Mouse (Mus musculus): ENCODE data around the gene Gm5105.
A peak's percentile ranks its signal among the peaks of the same experiment; 100 is the strongest.

The Gm5105 gene

DNA sequence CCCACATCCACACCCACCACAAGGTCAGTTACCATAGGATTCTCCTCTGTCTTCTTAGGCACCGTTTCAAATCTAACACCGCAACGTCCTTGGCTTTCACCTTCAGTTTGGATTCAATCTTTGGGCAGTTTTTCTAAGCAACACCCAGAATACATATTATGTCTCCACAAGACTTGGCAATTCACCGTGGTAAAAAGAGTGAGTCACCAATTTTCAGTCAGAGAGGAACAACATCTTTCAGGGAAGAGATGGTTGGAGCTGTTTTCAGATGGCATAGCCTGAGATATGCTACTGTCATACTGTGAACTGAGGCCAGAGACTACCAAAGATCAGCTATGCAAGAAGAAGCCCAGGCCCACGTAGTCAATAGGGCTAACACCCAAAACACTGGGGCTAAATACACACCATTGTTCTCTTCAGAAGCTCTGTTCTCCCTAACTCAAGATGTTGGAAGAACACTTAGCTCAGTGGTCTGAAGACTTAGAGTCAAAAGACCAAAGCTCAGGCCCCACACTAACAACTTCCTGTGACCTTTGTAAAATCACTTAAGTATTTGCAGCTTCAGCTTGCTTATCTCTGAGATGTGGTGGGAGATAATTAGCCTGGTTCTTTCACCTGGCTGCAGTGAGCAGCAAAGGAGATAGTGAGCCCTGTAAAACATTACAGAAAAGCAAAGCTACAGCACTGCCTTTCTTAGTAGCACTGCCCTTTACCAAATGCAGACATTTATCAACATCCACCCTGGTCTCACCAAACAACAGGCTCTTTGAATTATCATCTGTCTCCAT lies 39.4 kb downstream of the Gm5105 start:
- no peak for DNase-seq (ENCODE audit: extremely low read depth, low read depth)

DNA sequence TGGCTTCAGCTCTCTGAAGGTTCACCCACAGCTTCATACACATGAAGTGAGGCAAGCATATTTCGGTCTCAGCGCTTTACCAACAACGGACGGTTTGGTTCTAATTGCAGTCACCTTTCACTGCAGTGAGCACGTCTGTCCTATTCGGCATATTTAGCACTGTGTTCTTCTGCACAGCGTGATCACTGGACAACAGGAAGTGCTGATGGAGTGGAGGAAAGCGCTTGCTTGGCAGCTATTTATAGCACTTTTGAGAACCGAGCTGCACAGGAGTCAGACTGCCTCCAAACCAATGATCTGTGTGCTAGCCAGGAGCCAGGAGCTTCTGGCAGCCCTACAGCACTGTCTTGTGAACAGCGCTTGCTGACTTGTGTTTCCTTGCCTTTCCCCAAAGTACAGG lies 40.9 kb downstream of the Gm5105 start:
- no peak for DNase-seq (ENCODE audit: extremely low read depth, low read depth)

DNA sequence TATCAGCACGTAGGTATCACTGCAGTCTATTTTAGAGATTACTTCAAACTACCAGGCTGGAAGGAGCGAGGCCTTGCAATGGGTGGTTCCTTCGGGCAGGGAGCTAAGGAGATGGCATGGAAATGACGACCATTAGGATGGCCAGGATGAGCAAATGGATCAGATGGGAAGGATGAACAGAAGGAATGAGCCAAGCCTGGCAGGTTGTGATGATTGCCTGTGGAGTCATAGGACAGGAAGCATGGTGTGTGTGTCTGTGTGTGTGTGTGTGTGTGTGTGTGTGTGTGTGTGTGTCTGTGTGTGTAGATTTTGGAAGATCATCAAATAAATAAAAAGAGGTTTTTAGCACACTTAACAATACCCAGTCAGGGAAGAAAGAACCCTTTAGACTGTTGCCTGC lies 44.5 kb downstream of the Gm5105 start:
- no peak for DNase-seq (ENCODE audit: extremely low read depth, low read depth)

DNA sequence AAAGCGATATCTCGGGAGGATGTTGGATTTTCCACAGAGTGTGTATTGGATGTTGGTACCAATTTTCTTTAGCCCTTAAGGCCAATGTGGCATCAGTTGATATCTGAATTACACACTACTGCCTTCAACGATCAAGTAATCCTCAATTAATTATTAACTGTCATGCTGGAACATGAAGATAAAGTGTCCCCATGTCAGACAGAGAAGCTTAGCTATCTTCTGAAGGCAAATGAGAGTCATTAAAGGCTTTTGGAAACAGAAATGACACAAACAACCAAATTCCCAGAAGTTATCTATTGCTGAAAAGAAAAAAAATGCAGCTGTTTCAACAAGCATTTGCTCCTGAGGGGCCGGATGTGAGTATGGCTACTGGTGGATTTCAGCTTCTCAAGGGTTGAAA lies 45.2 kb downstream of the Gm5105 start:
- peak; percentile 46 for DNase-seq (ENCODE audit: extremely low read depth, low read depth)

GRCm38 (mm10) chr3:138016810-138017209 lies 50.4 kb downstream of the Gm5105 start:
- no peak for DNase-seq (ENCODE audit: extremely low read depth, low read depth)

DNA sequence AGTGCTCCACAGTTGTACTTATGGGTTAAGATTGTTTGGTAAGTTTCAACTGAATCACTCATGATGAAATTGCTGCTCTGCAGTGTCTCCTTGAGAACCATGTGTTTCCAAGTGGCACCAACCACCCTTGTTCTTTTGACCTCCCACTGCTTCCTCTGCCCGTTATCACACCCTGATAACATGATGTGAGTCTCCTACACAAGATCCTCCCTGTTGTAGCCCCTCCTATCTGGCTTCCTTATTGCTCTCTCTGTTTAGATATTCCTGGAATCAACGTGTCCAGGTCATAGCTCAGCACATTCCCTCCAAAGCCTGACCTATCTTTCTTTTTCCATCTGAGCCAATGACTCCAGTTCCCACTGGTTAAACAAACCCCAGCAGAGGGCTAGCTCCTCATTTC lies 52.5 kb downstream of the Gm5105 start:
- DNase-seq (ENCODE audit: extremely low read depth, low read depth), result no peak

- DNase-seq (ENCODE audit: extremely low read depth, low read depth), result no peak
These were observed 54.8 kb downstream of the Gm5105 start for GRCm38 (mm10) chr3:138012351-138012750.

- DNase-seq (ENCODE audit: extremely low read depth, low read depth), result no peak
These were observed 59.0 kb downstream of the Gm5105 start for GRCm38 (mm10) chr3:138008152-138008551.

- DNase-seq (ENCODE audit: extremely low read depth, low read depth), result no peak
These were observed 60.3 kb downstream of the Gm5105 start for GRCm38 (mm10) chr3:138006896-138007295.

GRCm38 (mm10) chr3:138003264-138003663 lies 63.9 kb downstream of the Gm5105 start:
- no peak for DNase-seq (ENCODE audit: extremely low read depth, low read depth)

GRCm38 (mm10) chr3:138002545-138002944 lies 64.6 kb downstream of the Gm5105 start:
- DNase-seq (ENCODE audit: extremely low read depth, low read depth), result no peak

- no peak for DNase-seq (ENCODE audit: extremely low read depth, low read depth)
These were observed 65.3 kb downstream of the Gm5105 start for GRCm38 (mm10) chr3:138001865-138002264.

GRCm38 (mm10) chr3:138000724-138001069 lies 66.5 kb downstream of the Gm5105 start:
- DNase-seq (ENCODE audit: extremely low read depth, low read depth), result no peak

GRCm38 (mm10) chr3:138000062-138000723 lies 67.0 kb downstream of the Gm5105 start:
- no peak for DNase-seq (ENCODE audit: extremely low read depth, low read depth)

DNA sequence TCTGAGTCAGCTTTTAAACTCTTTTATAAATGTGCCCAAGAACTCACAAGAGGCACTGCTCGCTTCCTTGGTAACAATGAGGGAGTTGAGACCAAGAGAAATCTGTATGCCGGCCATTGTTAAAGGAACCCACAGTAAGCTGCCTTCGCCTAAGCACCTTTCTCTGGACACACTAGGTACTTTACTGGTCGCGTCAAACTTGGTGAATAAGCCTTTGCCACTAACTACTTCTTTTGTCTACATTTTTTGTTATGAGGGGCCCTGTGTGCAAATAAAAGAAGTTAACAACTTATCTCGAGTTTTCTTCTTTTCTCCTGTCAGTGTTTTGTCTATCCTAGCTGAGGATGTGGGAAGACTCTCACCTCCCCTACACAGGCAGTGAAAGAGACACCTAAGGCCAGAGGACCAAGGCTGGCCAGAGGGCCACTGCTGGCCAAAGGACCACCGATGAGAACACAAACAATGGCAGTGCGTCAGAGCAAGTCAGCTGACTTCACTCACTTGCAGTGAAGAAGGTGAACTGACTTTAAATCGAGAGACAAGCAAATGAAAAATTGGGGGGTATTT lies 67.9 kb downstream of the Gm5105 start:
- DNase-seq (ENCODE audit: extremely low read depth, low read depth), result no peak
